Mouse (Mus musculus): Measurements from ENCODE around the gene Tmsb4x.

- TF ChIP-seq POLR2A (IDR thresholded peaks at IDR 0.05; ENCODE audit: insufficient read depth, low read length) (no peak), CTCF (IDR thresholded peaks at IDR 0.05; ENCODE audit: low read depth, low read length) (no peak), EP300 (IDR thresholded peaks at IDR 0.05; ENCODE audit: insufficient read depth, low read depth, low read length) (no peak)
These were observed 1.2 kb downstream of the Tmsb4x start for GRCm38 (mm10) chrX:167207741-167208505.

All from ES-Bruce4 (cell line).